Mouse (Mus musculus) cerebellum, adult 2 months (tissue): Measurements from ENCODE around the gene Igfbp5.

Source experiments
- CTCF ChIP-seq: fragments of 200-500 bp; IDR thresholded peaks from 2 replicates; pipeline ENCODE4 v1.5.1; 2011; ENCODE audit warnings: low read depth, mild to moderate bottlenecking, control low read depth, low read length, moderate library complexity, borderline replicate concordance; ENCODE audit not compliant: insufficient read depth
- POLR2A ChIP-seq: fragments of 200-500 bp; IDR thresholded peaks from 2 replicates; pipeline ENCODE4 v1.6.1; 2011; ENCODE audit warnings: low read length, control low read depth, borderline replicate concordance; ENCODE audit not compliant: insufficient read depth

- TF ChIP-seq CTCF (no peak), POLR2A (no peak)
These were observed 30.0 kb downstream of the Igfbp5 start for GRCm38 (mm10) chr1:72844675-72845074.
